Mouse (Mus musculus) monocyte, adult 5-6 weeks (primary cell): Measurements from ENCODE around the gene Mlf2. TPM values are rescaled to one million over a fixed set of nuclear protein-coding genes. Genes with fewer than 3 reads are reported as not detected.
"Not testable (repeated sequence)": the region's sequence is repeated elsewhere in the genome, so short reads cannot be mapped to it uniquely, and the experiment has no call there.

Experiments used
- ATAC-seq: fragments of 153-309, 156-312 bp; replicated peaks from 2 replicates; pipeline ENCODE4 v1.8.0; 2017; ENCODE audit warnings: mild to moderate bottlenecking; ENCODE audit not compliant: low TSS enrichment, insufficient number of reproducible peaks, severe bottlenecking, poor library complexity, low FRiP score
- total RNA-seq: library from RNA; stranded (forward); fragments of 200-1000, 200-491, 200-594 nt; gene quantifications from 3 replicates; pipeline ENCODE4 v1.2.3, GENCODE M21; 2017

Gene Mlf2
- 46.8 to 65.2 TPM (median 56.4 TPM) in 3 replicates for total RNA-seq

- peak; percentile 82 for ATAC-seq
Measured at GRCm38 (mm10) chr6:124930754-124931524, at the start of gene Mlf2. Gene Mlf2, plus strand, starts transcription at chr6:124931386.

GRCm38 (mm10) chr6:124881821-124882220 is 49.4 kb upstream of the Mlf2 start:
- ATAC-seq: no peak

- no peak for ATAC-seq
Measured at GRCm38 (mm10) chr6:124883351-124883750, 47.8 kb upstream of the Mlf2 start.

- no peak for ATAC-seq
Measured at GRCm38 (mm10) chr6:124884714-124885500, 46.3 kb upstream of the Mlf2 start.

GRCm38 (mm10) chr6:124885956-124886381 is 45.2 kb upstream of the Mlf2 start:
- no peak for ATAC-seq

GRCm38 (mm10) chr6:124887986-124888385 is 43.2 kb upstream of the Mlf2 start, which contains the start of gene Cd4:
Gene Cd4, minus strand, starts transcription at chr6:124888221.
- no peak for ATAC-seq

GRCm38 (mm10) chr6:124888555-124889125 is 42.5 kb upstream of the Mlf2 start:
- no peak for ATAC-seq

- no peak for ATAC-seq
Measured at GRCm38 (mm10) chr6:124890997-124891396, 40.2 kb upstream of the Mlf2 start.

GRCm38 (mm10) chr6:124894113-124894512 is 37.1 kb upstream of the Mlf2 start:
- not testable (repeated sequence) for ATAC-seq

GRCm38 (mm10) chr6:124898359-124898758 is 32.8 kb upstream of the Mlf2 start:
- ATAC-seq: 0 out of 2 replicates have a peak, but pooled peaks have one; percentile 40

- ATAC-seq: no peak
Measured at GRCm38 (mm10) chr6:124900056-124900800, 31.0 kb upstream of the Mlf2 start.

- peak; percentile 67 for ATAC-seq
Measured at GRCm38 (mm10) chr6:124900801-124901480, 30.2 kb upstream of the Mlf2 start.

- no peak for ATAC-seq
Measured at GRCm38 (mm10) chr6:124901851-124902250, 29.3 kb upstream of the Mlf2 start.

- ATAC-seq: peak; percentile 88
Measured at GRCm38 (mm10) chr6:124903580-124904151, 27.5 kb upstream of the Mlf2 start.

GRCm38 (mm10) chr6:124904161-124904981 is 26.8 kb upstream of the Mlf2 start:
- ATAC-seq: peak; percentile 36

GRCm38 (mm10) chr6:124904991-124905860 is 26.0 kb upstream of the Mlf2 start:
- ATAC-seq: no peak
